Comparison of ENCODE assay signal across 9 mouse cellular contexts in the genomic region with DNA sequence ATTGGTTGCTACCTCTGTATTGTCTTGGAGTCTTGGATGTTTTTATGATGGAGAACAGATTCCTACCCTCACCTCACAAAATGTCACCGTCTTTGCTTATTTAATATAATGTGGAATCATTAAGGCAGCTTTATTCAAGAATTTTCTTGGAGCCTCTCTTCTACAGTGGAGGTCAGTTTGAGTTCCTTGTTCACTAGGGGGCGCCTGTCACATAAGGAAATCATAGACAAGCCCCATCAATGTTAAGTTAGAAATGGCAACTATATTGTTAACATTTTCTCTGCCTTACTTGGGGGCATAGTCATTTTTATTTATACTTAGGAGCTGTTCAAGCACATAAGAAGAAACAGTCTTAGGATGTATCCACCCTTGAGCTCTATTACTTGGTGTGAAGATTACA. TPM values are rescaled to one million over a fixed set of nuclear protein-coding genes. Genes with fewer than 3 reads are reported as not detected.
A peak's percentile ranks its signal among the peaks of the same experiment; 100 is the strongest.
DNase-seq lines count a peak whose midpoint lies in the region; ATAC-seq and TF ChIP-seq lines count a peak whose summit lies in the region.
"Had no signal": no experiment of that assay in that cellular context is flagged by ENCODE, and none has a peak within 500 bp of the region (broad histone marks: within the 10 kb centered on the region; RNA-seq: fewer than 3 reads in every experiment).

No protein-coding gene starts in this region.

- TF ChIP-seq RAD21 in MEL (IDR thresholded peaks at IDR 0.05; ENCODE audit: low read depth, low read length): peak; percentile 75

- no peak for TF ChIP-seq POLR2A in MEL (IDR thresholded peaks at IDR 0.05; ENCODE audit: control insufficient read depth in 1 of 2, insufficient read depth in 1 of 2, low read depth in 1 of 2, low read length in 2 of 2, poor library complexity in 1 of 2)

- no peaks in the 10 kb centered on the region for H3K9me3 ChIP-seq in kidney, embryonic 16.5 days (ENCODE audit: low read length)
- no peaks in the 10 kb centered on the region for H3K9me3 ChIP-seq in MEL (replicated peaks; ENCODE audit: insufficient read depth, low read length)
- H3K9me3 ChIP-seq: embryonic facial prominence, embryonic 13.5 days had no signal

- no peaks in the 10 kb centered on the region for H3K36me3 ChIP-seq in kidney, embryonic 16.5 days (ENCODE audit: insufficient read depth, low read length)
- H3K36me3 ChIP-seq in MEL (ENCODE audit: control insufficient read depth in 1 of 2, insufficient read depth in 2 of 2, low read length in 2 of 2): no peaks in the 10 kb centered on the region
- H3K36me3 ChIP-seq: embryonic facial prominence, embryonic 13.5 days had no signal

- peak; percentile 62 for DNase-seq in kidney, adult 9 months
- DNase-seq in B cell, adult 2 months: peak; percentile 64 to 69
- DNase-seq in MEL (ENCODE audit: low read depth, low spot score): peak; percentile 67
- peak; percentile 72 to 78 for DNase-seq in cerebellum, postnatal 14 days
- DNase-seq in kidney, postnatal 14 days: peak; percentile 51
- DNase-seq in naive thymus-derived CD4-positive, alpha-beta T cell, adult 2 months (ENCODE audit: low read depth): peak; percentile 71

- no peak overlapping the region for H3K4me2 ChIP-seq in kidney, embryonic 16.5 days (replicated peaks; ENCODE audit: low read depth, low read length)
- H3K4me2 ChIP-seq: embryonic facial prominence, embryonic 13.5 days had no signal

- H3K4me1 ChIP-seq in kidney, embryonic 16.5 days (ENCODE audit: insufficient read depth, low read length): peaks cover 16% of the 10 kb centered on the region
- no peaks in the 10 kb centered on the region for H3K4me1 ChIP-seq in MEL (ENCODE audit: control insufficient read depth in 1 of 2, insufficient read depth in 2 of 2, low read length in 2 of 2)

- H3K4me3 ChIP-seq in kidney, embryonic 16.5 days (ENCODE audit: low read length): no peak overlapping the region
- no peak overlapping the region for H3K4me3 ChIP-seq in MEL (ENCODE audit: control insufficient read depth in 1 of 2, insufficient read depth in 1 of 2, low read depth in 2 of 2, low read length in 2 of 2)
- H3K4me3 ChIP-seq: embryonic facial prominence, embryonic 13.5 days had no signal

- TF ChIP-seq CTCF in MEL (IDR thresholded peaks at IDR 0.05 in 2 of 3, conservative IDR thresholded peaks at IDR 0.05 in 1 of 3; ENCODE audit: control insufficient read depth in 1 of 3, insufficient read depth in 1 of 3, low read depth in 2 of 3, low read length in 3 of 3, poor library complexity in 1 of 3, severe bottlenecking in 1 of 3): peak; percentile 27 to 81 (median 47); a peak in 5 of 6 replicates

- H3K27ac ChIP-seq in kidney, embryonic 16.5 days (ENCODE audit: low read length): no peak overlapping the region
- no peak overlapping the region for H3K27ac ChIP-seq in MEL (ENCODE audit: control insufficient read depth, low read depth, low read length)
- H3K27ac ChIP-seq: embryonic facial prominence, embryonic 13.5 days had no signal

- no peaks in the 10 kb centered on the region for H3K79me2 ChIP-seq in MEL (ENCODE audit: control insufficient read depth, insufficient read depth, low read length, poor library complexity)

- H3K9ac ChIP-seq in kidney, embryonic 16.5 days (replicated peaks; ENCODE audit: low read length): no peak overlapping the region
- H3K9ac ChIP-seq in MEL (ENCODE audit: control insufficient read depth, low read depth, low read length, poor library complexity, severe bottlenecking): no peak overlapping the region
- H3K9ac ChIP-seq: embryonic facial prominence, embryonic 13.5 days had no signal

- ATAC-seq in kidney, embryonic 16.5 days (ENCODE audit: low FRiP score, low TSS enrichment): no peak
- no peak for ATAC-seq in erythroid progenitor cell, adult 5-6 weeks (replicated peaks; ENCODE audit: low FRiP score, poor library complexity, severe bottlenecking)

- TF ChIP-seq EP300 in MEL (IDR thresholded peaks at IDR 0.05; ENCODE audit: low read depth in 1 of 2, low read length in 2 of 2): no peak

- 9% methylated on average over 2 of the region's 2 CpGs for WGBS in kidney, embryonic 16.5 days

- peaks cover 14% of the 10 kb centered on the region for H3K27me3 ChIP-seq in kidney, embryonic 16.5 days (ENCODE audit: insufficient read depth, low read length)
- 0 out of 4 replicates have a peak, but pooled peaks cover 0 to under 1% of the 10 kb centered on the region in 2 experiments for H3K27me3 ChIP-seq in MEL (ENCODE audit: control insufficient read depth in 1 of 2, insufficient read depth in 2 of 2, low read length in 2 of 2)

TF ChIP-seq in MEL, 35 proteins besides CTCF, POLR2A, EP300 and RAD21:
- no peak for TF ChIP-seq GABPA (IDR thresholded peaks at IDR 0.05; ENCODE audit: low read depth, low read length)
- TF ChIP-seq SIN3A (IDR thresholded peaks at IDR 0.05; ENCODE audit: low read length): no peak
- peak; percentile 85 for TF ChIP-seq SMC3 (IDR thresholded peaks at IDR 0.05; ENCODE audit: low read depth, low read length)
- peak; percentile 60 for TF ChIP-seq ZC3H11A (IDR thresholded peaks at IDR 0.05; ENCODE audit: low read depth, low read length)
- no peak for TF ChIP-seq KAT2A (conservative IDR thresholded peaks at IDR 0.05; ENCODE audit: low read depth, low read length)
- no peak for TF ChIP-seq TBP (IDR thresholded peaks at IDR 0.05; ENCODE audit: low read depth, low read length)
- TF ChIP-seq JUND (IDR thresholded peaks at IDR 0.05; ENCODE audit: low read depth, low read length): no peak
- TF ChIP-seq TAL1 (IDR thresholded peaks at IDR 0.05; ENCODE audit: low read length): no peak
- TF ChIP-seq POLR2AphosphoS2 (IDR thresholded peaks at IDR 0.05; ENCODE audit: low read length): no peak
- TF ChIP-seq UBTF (IDR thresholded peaks at IDR 0.05; ENCODE audit: borderline replicate concordance, insufficient read depth, low read depth, low read length): no peak
- no peak for TF ChIP-seq NELFE (IDR thresholded peaks at IDR 0.05; ENCODE audit: low read depth, low read length)

RNA-seq across cellular contexts. Expression of a gene that starts 1.5 kb away (rescaled TPM):
- 6.0 and 8.5 TPM in 2 replicates for polyA plus RNA-seq in kidney, embryonic 16.5 days (2015; fragmentation: Nextera tagmentation; extraction: Ambion mirVana)
- not detected in 2 replicates for total RNA-seq in MEL (2012; rRNA removed)
- not detected for polyA plus RNA-seq in MEL (2012; ENCODE audit: insufficient read depth in 1 of 2, insufficient read length in 2 of 2, low read depth in 1 of 2, low replicate concordance in 2 of 2, missing spikeins in 1 of 2)
- total RNA-seq in erythroid progenitor cell, adult 5-6 weeks (2015; ENCODE audit: low replicate concordance): not detected in 2 replicates
- total RNA-seq in erythroid progenitor cell, adult 5-6 weeks (2017; ENCODE audit: low replicate concordance): not detected in 2 replicates

RNA-seq across cellular contexts. Expression of a gene that starts 26.9 kb away (rescaled TPM):
- polyA plus RNA-seq in kidney, embryonic 16.5 days (2015; fragmentation: Nextera tagmentation; extraction: Ambion mirVana): 36.5 and 36.9 TPM in 2 replicates
- total RNA-seq in MEL (2012; rRNA removed): 18.5 and 20.5 TPM in 2 replicates
- polyA plus RNA-seq in MEL (2012; ENCODE audit: insufficient read depth in 1 of 2, insufficient read length in 2 of 2, low read depth in 1 of 2, low replicate concordance in 2 of 2, missing spikeins in 1 of 2): 10 to 100 TPM in 1 of 2 experiments, not detected in 1; 16.0 TPM
- total RNA-seq in erythroid progenitor cell, adult 5-6 weeks (2015; ENCODE audit: low replicate concordance): 64.9 and 65.8 TPM in 2 replicates
- total RNA-seq in erythroid progenitor cell, adult 5-6 weeks (2017; ENCODE audit: low replicate concordance): 79.8 and 84.0 TPM in 2 replicates
